Mouse (Mus musculus) 3134 (cell line): ENCODE measurements around the gene Nme3.

Source experiments
- DNase-seq: peaks from one replicate; pipeline ENCODE4 v3.0.0-alpha.2; 2011; ENCODE audit warnings: low spot score; ENCODE audit not compliant: insufficient read length; ENCODE audit errors: extremely low read depth

The Nme3 gene

DNA sequence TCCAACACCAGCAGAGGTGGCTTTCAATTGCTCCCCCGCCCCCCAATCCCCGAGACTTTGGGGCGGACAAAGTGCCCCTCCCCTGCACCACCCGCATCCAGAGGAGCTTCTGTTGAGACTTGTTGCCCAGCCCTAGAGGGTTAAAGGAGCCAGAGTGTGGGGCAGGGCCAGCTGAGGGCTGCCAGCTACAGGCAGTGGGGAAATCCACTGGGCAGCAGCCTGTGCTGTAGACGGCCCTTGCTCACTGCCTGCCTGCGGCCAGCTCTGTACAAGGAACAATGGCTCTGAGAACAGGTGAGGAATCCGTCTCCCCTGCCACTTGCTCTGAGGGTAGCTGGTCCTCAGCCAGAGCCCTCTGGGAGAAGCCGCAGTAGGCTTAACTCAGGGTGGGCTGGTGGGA is 17.8 kb upstream of the Nme3 start:
- no peak for DNase-seq

DNA sequence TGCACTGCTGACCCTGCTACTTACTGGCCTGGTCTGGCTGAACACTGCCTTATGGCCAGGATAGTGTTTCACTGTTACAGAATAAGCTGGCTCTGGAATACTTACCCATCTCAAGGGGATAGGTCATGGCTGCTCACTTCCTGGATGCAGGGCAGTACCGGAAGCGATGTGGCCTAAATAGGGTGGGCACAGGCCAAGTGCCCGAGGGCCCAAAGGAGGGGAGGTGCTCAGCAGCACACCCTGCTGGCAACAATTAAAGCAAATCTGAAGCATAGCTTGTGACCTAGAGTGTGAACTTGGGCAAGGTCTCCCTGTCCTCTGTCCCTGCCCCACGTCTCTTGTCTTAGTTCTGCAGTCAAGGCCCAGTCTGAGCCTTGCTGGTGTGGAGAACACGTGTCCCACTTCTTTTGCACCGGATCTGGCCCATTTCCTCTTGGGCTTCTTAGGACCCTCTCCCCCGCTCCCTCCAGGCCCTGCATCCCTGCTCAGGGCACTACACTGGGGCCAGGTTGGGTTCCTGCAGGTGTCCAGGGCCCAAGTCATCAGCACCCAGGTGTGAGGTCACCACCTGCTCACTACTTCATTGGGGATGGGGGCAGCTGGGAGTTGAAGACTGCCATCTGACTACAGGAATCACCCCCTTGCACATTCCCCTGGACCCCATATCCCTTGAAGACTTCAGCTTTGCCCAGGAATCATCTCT is 14.4 kb upstream of the Nme3 start:
- DNase-seq: peak; percentile 69

DNA sequence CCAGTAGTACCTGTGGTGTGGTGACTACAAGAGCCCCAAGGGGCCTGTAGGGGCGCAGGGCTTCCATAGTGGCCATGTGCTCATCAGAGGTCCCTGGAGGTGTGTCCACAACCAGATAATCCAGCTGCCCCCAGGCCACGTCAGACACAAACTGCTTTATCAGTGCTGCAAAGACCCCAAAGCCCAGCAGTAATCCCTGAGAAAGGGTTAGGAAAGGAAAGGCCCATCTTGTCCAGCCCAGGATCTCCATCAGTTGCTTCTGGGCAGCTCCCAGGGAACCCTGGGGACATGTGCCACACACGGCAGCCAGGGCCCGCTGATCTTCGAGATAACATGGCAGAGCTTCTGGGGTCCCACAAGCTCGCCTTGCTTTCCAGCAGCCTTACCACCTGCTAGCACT is 11.9 kb upstream of the Nme3 start:
- no peak for DNase-seq

DNA sequence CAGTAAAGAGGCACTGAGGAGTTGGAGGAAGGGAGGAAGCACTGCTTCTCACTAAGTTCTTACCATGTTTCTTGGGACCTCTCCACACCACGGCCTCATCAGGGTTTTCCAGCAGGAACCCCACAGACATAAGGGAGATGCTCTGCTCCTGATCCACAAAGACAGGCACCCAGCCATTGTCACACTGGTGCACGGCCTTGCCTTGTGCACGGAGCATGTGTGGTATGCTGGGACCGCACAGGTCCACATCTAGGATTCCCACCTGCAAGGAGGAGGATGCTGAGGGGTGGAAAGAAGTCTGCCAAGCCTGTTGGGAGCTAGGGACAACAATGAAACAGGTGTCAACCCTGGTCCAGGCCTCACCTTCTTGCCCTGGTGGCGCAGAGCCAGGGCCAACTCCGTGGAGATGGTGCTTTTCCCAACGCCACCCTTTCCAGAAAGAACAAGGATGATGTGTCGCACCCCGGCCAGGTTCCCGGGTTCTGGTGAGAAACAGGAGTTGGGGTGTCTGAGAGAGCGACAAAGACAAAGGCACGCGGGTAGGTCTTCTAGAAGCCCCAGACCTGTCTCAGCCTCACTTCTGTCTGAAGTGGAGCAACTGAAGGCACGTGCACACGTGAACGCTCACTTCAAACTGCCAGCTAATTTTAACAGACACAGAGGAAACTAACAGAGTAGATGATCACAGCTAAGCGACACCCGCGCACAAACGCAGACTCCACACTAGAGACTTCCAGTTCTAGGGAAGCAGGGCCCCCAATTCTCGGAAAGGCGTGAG is 10.8 kb upstream of the Nme3 start:
- DNase-seq: no peak

- DNase-seq: peak; percentile 96
Observed at GRCm38 (mm10) chr17:24886134-24886931, 10.0 kb upstream of the Nme3 start, which contains the start of the genes Nubp2 and Spsb3. TSS of gene Nubp2 (minus strand) at chr17:24886349. TSS of gene Spsb3 (plus strand) at chr17:24886643.

GRCm38 (mm10) chr17:24886932-24887271 is 9.4 kb upstream of the Nme3 start:
- DNase-seq: no peak

GRCm38 (mm10) chr17:24887291-24888080 is 8.8 kb upstream of the Nme3 start:
- no peak for DNase-seq

DNA sequence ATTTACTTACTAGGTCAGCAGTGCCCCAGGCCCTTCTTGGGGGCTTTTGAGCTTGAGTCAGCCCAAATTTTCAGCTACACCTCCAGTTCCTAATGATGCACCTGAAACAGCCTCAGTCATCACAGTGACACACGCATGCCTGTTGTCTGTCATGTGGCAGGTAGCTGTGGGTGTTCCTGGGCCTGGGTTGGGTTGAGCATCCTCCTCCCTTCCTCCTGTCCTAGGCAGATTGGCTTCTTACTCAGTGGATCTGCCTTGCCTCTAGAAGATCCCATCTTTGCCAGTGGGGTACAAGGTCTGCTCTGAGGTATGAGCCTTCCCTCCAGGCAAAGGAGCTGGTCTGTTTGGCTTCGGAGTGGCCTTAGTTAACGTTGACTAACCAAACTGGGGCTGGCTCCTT is 7.4 kb upstream of the Nme3 start:
- DNase-seq: no peak

DNA sequence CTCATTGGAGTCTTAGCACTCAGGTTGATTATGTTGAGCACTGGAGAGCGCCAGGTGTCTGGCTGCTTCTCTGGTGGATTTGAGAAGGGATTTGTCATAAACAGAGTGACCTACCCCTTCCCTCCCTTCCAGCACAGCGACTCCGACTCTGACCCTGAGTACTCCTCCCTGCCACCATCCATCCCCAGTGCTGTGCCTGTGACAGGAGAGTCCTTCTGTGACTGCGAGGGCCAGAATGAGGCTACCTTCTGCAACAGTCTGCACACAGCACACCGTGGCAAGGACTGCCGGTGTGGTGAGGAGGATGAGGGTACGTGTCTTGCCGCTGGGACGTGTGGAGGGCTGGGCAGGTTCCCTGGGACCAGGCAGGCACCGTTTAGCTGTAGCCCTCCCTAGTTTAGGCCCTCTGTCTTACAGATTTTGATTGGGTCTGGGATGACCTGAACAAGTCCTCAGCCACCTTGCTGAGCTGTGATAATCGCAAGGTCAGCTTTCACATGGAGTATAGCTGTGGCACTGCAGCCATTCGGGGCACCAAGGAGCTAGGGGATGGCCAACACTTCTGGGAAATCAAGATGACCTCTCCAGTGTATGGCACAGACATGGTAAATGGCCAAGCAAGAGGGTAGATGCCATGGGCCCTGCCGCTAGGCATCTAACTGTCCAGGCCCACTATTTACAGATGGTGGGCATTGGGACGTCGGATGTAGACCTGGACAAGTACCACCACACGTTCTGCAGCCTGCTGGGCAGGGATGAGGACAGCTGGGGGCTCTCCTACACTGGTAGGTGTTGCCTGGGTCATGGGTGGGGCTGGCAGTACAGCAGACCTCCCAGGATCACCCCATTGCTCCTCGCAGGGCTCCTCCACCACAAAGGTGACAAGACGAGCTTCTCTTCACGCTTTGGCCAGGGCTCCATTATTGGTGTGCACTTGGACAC is 5.9 kb upstream of the Nme3 start:
- no peak for DNase-seq

DNA sequence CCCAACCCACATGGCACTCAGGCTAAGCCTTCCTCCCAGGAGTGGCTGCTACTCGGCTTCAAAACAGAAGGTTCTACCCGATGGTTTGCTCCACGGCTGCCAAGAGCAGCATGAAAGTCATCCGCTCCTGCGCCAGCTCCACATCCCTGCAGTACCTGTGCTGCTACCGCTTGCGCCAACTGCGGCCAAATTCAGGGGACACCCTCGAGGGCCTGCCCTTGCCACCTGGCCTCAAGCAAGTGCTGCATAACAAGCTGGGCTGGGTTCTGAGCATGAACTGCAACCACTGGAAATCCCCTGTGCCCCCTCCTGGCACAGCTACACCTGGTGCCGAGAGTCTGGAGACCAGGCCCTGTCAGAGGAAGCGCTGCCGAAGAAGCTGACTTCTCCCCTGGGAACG is 5.0 kb upstream of the Nme3 start:
- DNase-seq: no peak

DNA sequence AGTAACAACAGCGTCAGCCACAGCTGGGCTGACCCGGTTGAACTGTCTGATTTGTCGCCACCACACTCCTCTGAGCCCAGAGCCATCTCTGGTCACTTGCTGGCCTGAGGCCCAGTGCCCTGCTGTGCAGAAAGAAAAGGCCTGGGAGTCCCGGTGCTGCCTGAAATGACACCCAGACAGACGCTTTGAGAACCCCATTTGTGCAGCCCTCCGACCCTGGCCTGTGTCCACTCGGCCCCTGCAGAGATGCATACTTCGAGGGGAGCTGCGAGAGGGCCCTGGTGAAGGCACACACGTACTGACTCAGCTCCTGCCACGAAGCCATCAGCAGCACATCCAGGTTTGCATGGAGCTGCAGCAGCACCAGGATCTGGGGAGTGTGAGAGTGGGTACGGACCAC is 3.5 kb upstream of the Nme3 start:
- DNase-seq: no peak

DNA sequence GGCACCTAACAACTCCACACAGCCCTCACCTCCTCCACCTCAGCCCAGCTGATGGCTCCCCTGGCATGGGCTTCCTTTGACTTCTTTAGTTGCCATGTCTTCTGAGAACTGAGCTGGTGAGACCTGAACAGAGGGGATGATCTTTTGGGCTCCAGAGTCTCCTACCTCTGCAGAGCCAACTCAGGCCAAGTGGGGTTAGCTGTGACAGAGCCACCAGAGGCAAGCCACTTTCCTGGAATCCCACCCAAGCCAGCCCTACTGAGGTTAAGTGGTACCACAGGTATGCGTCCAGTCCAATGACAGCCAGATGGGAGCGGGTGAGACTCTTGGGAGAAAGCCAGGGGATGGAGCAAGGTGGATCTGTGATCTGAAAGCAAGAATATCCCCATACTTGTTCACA is 3.0 kb upstream of the Nme3 start:
- no peak for DNase-seq

- DNase-seq: no peak
Observed at GRCm38 (mm10) chr17:24894061-24894994, 2.0 kb upstream of the Nme3 start.

DNA sequence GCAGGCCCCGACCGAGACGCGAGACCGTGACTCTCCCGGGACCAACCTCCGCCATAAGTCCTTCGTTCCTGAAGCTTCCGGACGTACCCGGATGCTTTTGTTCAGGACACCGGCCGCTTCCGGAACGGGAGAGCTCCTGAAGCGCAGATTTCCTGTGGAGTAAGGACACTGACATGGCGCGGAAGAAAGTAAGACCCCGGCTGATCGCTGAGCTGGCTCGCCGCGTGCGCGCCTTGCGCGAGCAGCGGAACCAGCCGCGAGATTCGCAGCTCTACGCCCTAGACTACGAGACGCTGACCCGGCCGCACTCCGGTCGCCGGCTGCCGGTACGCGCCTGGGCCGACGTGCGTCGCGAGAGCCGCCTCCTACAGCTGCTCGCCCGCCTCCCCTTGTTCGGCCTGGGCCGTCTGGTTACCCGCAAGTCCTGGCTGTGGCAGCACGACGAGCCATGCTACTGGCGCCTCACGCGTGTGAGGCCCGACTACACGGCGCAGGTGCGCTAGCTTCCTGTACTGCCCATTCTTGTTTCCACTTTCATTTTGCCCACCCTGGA is 1.2 kb upstream of the Nme3 start, which contains the start of the genes Eme2 and Mrps34:
Gene Eme2, minus strand, starts transcription at position 93 of the 553 bp plus-strand sequence.
Gene Mrps34, plus strand, starts transcription at position 122 of the 553 bp plus-strand sequence.
- peak; percentile 89 for DNase-seq

DNA sequence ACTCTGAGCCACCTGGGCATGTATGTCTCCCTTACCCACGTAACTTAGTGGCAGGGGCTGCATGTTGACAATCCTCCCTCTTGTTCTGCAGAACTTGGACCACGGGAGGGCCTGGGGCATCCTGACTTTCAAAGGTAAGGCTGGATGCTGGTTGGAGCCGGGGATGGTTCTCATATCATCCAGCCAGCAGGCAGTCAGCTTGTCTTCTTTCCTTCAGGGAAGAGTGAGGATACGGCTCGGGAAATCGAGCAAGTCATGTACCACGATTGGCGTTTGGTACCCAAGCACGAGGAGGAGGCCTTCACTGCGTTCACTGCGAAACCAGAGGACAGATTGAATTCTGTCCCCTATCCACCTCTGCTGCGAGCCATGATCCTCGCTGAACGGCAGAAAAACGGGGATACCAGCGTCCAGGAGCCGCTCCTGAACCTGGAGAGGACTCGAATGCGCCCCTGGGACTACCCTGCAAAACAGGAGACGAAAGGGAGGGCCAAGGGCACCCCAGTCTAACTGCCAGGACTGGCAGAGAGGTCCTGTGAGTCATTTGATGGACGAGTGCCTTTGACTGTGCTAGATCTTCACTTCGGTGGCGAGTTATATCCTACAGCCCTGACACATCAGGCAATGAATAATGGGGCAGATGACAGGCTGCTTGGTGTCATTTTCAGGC is 594 bp upstream of the Nme3 start:
- DNase-seq: peak; percentile 62

GRCm38 (mm10) chr17:24896993-24897269 is 631 bp downstream of the Nme3 start:
- DNase-seq: no peak

DNA sequence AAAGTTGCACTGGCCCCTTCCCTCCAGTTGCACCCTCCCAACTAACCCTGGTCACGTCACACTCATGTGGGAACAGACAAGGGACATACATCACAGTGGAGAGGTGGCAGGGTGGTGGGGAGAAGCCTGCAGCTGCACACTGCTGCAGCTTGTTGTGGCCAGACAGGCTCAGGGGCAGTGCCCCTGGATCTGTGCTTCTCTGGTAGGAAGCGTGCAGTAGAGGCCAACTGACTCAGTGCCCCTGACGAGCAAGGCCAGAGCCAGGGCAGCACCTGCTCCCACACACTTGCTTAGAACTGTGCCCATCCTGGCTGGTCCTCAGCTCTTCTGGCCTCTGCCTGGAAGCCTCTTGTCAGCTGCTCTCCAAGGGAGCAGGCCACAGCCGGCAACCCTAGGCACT is 1.3 kb downstream of the Nme3 start:
- DNase-seq: no peak
